Mouse (Mus musculus) ovary, adult 10 weeks (tissue): ENCODE results near the gene Hinfp. TPM values are rescaled to one million over a fixed set of nuclear protein-coding genes. Genes with fewer than 3 reads are reported as not detected.

Experiments used
- polyA plus RNA-seq: library from polyadenylated mRNA; stranded (reverse); fragments of 350-450 nt; fragmentation: Illumina TruSeq; extraction: RNeasy Lipid Tissue Mini Kit (QIAGEN cat#74804); gene quantifications from one replicate; pipeline ENCODE4 v1.2.3, GENCODE M21; 2014

The Hinfp gene
- 15.0 TPM for polyA plus RNA-seq

GRCm38 (mm10) chr9:44305466-44306079, at the start of gene Hinfp:
TSS of gene Hinfp (minus strand) at chr9:44305671.

DNA sequence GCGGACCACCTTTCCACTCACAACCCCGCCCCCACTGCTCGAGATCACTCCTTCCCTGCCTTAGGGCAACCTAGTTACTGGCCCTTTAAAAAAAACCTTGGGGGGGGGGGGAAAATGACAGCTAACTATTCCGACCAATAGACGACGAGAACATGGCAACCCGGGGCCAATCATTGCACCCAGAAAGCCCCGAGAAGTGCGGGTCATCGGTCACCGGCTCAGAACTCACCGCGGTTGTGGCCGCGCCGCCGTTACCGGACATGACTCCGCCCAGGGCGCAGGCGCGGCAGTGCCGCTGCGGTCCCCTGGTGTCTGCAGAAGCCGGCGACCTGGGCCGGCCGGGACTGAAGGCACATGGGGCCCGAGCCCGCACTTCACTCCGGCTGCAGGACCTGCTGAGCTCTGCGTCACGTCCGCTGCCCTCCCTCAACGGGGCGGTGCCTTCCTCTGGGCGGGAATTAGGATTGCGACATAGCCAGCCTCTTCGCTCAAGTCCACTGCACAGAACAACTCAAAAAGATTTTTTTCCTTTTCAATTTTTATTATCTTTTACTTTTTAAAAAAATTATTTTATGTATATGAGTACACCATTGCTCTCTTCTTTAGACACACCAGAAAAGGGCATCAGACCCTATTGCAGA, 38.4 kb upstream of the Hinfp start, which contains the start of gene Hmbs:
TSS of gene Hmbs (minus strand) at position 448 of the 641 bp plus-strand sequence.

GRCm38 (mm10) chr9:44334396-44335330, 29.2 kb upstream of the Hinfp start, which contains the start of gene H2afx:
TSS of gene H2afx (plus strand) at chr9:44334694.

GRCm38 (mm10) chr9:44325768-44326370, 20.4 kb upstream of the Hinfp start, which contains the start of gene Dpagt1:
TSS of gene Dpagt1 (plus strand) at chr9:44326019.

DNA sequence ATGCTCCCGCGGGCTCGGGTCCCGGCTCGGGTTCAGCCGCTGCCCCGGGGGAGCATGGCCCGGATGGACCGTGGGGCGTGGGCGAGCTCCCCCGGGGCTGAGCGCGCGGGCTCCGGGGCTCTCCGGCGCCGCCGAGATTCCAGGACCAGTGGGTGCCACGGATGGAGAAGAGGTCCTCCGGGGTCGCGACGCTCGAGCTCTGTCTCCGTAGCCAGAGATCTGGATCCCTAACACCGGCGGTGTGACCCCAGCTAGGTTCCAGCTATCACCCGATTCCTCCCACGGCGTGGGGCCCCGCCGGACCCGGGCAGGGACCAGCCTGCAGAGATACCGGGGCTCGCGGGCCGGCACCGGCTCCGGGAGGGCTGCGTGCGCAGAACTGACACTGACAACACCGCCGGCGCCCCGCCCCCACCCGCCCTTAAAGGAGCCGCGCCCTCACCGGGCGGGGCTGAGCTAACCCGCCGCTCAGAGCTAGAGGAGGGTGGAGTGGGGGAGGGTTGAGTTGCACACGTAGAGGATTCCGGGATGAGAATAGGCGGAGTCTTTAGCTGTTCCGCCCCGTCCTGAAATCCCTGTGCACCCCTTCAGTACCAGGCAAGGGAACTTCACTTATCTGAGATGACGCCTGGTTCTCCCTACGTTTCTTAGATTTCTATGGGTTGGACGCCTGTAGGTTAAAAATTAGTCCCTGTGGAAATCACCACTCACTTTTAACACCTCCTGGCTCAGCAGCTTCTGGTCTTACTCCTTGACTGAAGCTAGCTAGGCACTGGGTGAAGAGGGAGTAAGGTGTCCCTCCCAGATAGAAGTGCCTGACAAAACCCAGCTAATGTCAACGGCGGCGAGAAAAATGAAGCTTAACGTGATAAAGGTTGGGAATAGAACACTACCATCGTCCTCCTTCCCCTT, 14.7 kb upstream of the Hinfp start, which contains the start of gene C2cd2l:
TSS of gene C2cd2l (minus strand) at position 399 of the 912 bp plus-strand sequence.

GRCm38 (mm10) chr9:44288076-44288958, 17.2 kb downstream of the Hinfp start, which contains the start of gene Abcg4:
TSS of gene Abcg4 (minus strand) at chr9:44288615.

GRCm38 (mm10) chr9:44268432-44268831, 37.0 kb downstream of the Hinfp start, which contains the start of gene Nlrx1:
TSS of gene Nlrx1 (minus strand) at chr9:44268599.

GRCm38 (mm10) chr9:44251314-44251713, 54.2 kb downstream of the Hinfp start, which contains the start of gene Pdzd3:
TSS of gene Pdzd3 (minus strand) at chr9:44251471.

Other genes starting within 250 kb of the Hinfp start
- 3.1 TPM for gene Usp2, start 238.7 kb downstream of the Hinfp start, polyA plus RNA-seq
- not detected for gene Mfrp, start 203.9 kb downstream of the Hinfp start, polyA plus RNA-seq
- not detected for gene C1qtnf5, start 198.4 kb downstream of the Hinfp start, polyA plus RNA-seq
- gene Gm49380, start 192.2 kb downstream of the Hinfp start, polyA plus RNA-seq = 0.43 TPM
- gene Rnf26, start 192.2 kb downstream of the Hinfp start, polyA plus RNA-seq = 1.1 TPM
- gene Mcam, start 171.2 kb downstream of the Hinfp start, polyA plus RNA-seq = 23.9 TPM
- gene Cbl, start 71.6 kb downstream of the Hinfp start, polyA plus RNA-seq = 36.8 TPM
- gene Ccdc153, start 65.0 kb downstream of the Hinfp start, polyA plus RNA-seq = 4.9 TPM
- gene Pdzd3, start 54.2 kb downstream of the Hinfp start, polyA plus RNA-seq = not detected
- gene Nlrx1, start 37.1 kb downstream of the Hinfp start, polyA plus RNA-seq = not detected
- 0.14 TPM for gene Abcg4, start 17.1 kb downstream of the Hinfp start, polyA plus RNA-seq
- 0.63 TPM for gene C2cd2l, start 14.6 kb upstream of the Hinfp start, polyA plus RNA-seq
- 11.4 TPM for gene Dpagt1, start 20.3 kb upstream of the Hinfp start, polyA plus RNA-seq
- gene H2afx, start 29.0 kb upstream of the Hinfp start, polyA plus RNA-seq = 9.2 TPM
- 26.6 TPM for gene Hmbs, start 38.6 kb upstream of the Hinfp start, polyA plus RNA-seq
- 11.1 TPM for gene Vps11, start 56.0 kb upstream of the Hinfp start, polyA plus RNA-seq
- 22.1 TPM for gene Hyou1, start 73.8 kb upstream of the Hinfp start, polyA plus RNA-seq
- gene Slc37a4, start 91.2 kb upstream of the Hinfp start, polyA plus RNA-seq = 1.4 TPM
- 968 TPM for gene Rps25, start 101.5 kb upstream of the Hinfp start, polyA plus RNA-seq
- 28.7 TPM for gene Trappc4, start 101.9 kb upstream of the Hinfp start, polyA plus RNA-seq
- gene Ccdc84, start 112.9 kb upstream of the Hinfp start, polyA plus RNA-seq = 4.1 TPM
- 0.54 TPM for gene Foxr1, start 135.5 kb upstream of the Hinfp start, polyA plus RNA-seq
- not detected for gene Upk2, start 149.3 kb upstream of the Hinfp start, polyA plus RNA-seq
- 2.6 TPM for gene Bcl9l, start 177.2 kb upstream of the Hinfp start, polyA plus RNA-seq